Mouse (Mus musculus): ENCODE data around the gene 2200002D01Rik.
"Not testable (repeated sequence)": the region's sequence is repeated elsewhere in the genome, so short reads cannot be mapped to it uniquely, and the experiment has no call there.

2200002D01Rik gene

DNA sequence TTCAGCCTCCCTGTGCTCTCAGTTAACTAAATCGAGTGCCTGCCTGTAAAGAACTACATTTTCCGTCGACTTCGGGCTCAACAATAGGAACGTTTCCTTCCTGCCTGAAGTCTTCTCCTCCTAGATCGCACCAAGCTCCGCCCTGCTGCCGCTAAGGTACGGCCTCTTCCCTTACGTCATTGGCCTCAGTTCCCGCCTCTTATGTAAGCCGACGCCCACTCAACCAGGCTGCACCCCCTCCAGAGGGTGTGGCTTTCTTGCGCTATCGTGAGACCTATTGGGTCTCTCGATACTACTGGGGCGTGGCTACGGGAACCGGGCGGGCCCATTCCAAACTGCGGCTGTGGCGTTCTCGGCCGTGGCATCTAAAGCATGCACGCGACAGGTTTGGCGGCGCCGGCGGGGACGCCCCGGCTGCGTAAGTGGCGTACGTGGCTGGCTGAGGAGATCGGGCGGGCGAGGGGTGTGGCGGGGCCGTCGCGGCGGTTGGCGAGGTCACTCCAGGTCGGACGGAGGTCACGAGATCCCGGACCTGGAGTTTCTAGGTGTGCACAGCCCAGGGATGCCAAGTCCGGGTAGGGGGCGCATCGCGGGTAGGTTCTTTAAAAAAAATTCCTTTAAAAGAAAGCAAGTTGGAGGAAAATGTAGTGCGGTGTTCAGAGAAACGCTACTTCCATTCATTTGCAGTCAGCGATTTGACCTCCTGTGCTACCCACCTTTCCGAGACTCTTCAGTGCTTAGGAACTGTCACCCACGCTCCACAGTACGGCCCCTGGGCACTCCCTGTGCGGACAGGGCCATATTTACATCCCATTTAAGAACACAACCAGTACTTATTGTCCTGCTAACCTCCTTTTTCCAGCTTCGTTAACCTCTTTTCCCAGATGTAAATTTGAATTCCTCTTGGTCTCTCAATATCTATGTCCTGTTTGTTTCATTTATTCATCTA lies 10.0 kb downstream of the 2200002D01Rik start, which contains the start of gene Yif1b:
Yif1b (plus strand) TSS at position 311 of the 949 bp plus-strand sequence.
- DNase-seq (ENCODE audit: low spot score in 2 of 2) = peak; percentile 98

DNA sequence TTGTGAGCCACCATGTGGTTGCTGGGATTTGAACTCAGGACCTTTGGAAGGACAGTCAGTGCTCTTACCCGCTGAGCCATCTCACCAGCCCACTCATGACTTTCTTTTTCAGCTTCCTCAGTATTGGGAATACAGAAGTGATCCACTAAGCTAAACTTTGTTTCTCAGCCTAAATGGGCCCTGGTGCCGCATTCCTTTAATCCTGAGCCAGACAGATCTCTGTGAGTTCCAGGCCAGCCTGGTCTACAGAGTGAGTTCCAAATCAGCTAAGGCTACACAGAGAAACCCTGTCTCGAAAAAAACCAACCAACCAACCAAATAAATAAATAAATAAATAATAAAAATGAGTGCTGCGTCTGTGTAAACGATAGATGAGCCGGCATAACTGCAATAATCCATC lies 10.7 kb downstream of the 2200002D01Rik start:
- not testable (repeated sequence) for DNase-seq (ENCODE audit: low spot score in 2 of 2)

DNA sequence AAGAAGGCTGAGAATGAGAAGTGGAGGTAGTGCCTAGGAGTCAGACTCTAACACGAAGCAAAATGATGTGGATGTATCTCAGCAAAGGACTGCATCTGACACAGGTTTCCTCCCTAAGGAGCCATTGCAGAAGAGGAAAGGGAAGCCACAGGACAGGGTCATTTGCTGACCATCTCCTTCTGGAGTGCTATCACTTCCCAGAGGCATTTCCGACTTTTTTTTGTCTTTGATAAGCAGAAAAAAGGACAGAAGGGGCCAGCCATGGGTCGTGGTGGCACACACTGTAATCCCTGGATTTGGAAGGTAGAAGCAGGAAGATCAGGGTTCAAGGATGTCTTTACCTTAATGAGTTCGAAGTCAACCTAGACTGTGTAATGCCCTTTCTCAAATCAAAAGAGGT lies 11.7 kb downstream of the 2200002D01Rik start:
- no peak for DNase-seq (ENCODE audit: low spot score in 2 of 2)

- DNase-seq (ENCODE audit: low spot score in 2 of 2) = no peak
Observed at GRCm38 (mm10) chr7:29234661-29235060, 13.6 kb downstream of the 2200002D01Rik start.

- peak; percentile 52 to 69 for DNase-seq (ENCODE audit: low spot score in 2 of 2)
Observed at GRCm38 (mm10) chr7:29233745-29234144, 14.5 kb downstream of the 2200002D01Rik start.

DNA sequence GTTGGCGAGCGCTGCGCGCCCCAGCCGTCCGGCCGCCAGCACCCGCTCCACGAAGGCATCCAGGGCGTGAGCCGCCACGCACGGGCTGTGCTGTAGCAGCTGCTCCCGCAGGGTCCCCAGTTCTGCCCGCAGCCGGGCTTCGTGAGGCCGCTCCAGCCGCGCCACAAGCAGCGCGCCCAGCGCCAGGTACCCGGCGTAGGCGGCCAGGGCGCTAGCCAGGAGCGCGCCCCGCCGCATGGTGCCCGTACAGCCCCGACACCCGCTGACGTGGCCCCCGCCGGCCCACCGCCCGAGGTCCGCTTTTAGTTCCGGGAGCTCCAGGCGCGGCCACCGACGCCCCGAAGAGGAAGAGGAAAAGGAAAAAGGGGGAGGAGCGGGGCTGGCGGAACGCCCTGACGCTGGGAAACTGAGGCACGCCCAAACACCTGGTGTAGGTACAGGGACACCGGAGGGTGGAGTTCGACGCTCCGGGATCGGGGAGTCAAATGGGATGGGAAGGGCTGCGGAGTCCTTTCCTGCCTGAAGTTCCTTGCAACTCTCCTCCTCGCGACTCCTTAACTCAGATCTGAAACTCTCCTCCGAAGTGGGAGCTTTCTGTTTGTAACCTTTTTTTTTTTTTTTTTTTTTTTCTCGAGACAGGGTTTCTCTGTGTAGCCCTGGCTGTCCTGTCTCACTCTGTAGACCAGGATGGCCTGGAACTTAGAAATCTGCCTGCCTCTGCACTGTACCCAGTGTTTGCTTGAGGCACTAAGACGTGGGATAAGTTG lies 15.8 kb downstream of the 2200002D01Rik start, which contains the start of gene Kcnk6:
Kcnk6 (minus strand) TSS at position 269 of the 767 bp plus-strand sequence.
- DNase-seq (ENCODE audit: low spot score in 2 of 2) = peak; percentile 66

GRCm38 (mm10) chr7:29231517-29231916 lies 16.7 kb downstream of the 2200002D01Rik start:
- DNase-seq (ENCODE audit: low spot score in 2 of 2) = no peak

DNA sequence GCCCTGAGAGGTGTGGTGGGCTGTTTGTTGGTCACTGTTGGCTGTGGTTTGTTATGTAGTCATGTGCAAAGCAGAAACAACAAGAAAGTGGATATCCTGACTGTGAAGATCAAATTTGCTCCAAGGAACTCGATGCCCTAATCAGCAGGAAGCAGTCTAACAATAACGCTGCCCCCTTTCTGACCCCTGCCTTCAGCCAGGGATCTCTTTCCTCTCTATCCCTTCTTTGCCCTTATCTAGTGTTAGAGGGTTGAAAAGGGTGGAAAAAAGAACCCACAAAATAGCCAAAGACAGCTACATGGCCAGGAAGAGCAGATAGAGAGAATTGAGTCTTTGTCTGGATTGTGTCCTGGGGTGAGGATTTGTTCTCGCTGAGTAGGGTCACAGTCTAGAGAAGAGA lies 17.7 kb downstream of the 2200002D01Rik start:
- DNase-seq (ENCODE audit: low spot score in 2 of 2) = no peak

- DNase-seq (ENCODE audit: low spot score in 2 of 2) = no peak
Observed at GRCm38 (mm10) chr7:29228202-29228601, 20.1 kb downstream of the 2200002D01Rik start.

DNA sequence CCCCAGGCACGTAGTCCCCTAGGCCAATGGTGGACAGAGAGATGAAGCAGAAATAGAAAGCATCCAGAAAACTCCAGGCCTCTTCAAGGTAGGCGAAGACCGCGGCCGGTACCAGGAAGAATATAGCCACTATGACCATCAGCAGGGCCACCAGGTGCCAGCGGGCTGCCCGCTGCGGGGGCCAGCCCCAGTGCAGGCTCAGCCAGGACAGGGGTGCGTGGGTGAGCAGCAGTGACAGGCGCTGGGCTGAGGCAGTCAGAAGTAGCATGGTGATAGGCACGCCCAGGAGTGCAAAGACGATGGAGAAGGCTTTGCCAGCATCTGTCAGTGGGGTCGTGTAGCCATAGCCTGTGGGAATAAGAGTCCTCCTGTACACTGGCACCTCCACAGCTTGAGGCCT lies 22.7 kb downstream of the 2200002D01Rik start:
- DNase-seq (ENCODE audit: low spot score in 2 of 2) = no peak

GRCm38 (mm10) chr7:29224756-29225394 lies 23.4 kb downstream of the 2200002D01Rik start:
- DNase-seq (ENCODE audit: low spot score in 2 of 2) = no peak

DNA sequence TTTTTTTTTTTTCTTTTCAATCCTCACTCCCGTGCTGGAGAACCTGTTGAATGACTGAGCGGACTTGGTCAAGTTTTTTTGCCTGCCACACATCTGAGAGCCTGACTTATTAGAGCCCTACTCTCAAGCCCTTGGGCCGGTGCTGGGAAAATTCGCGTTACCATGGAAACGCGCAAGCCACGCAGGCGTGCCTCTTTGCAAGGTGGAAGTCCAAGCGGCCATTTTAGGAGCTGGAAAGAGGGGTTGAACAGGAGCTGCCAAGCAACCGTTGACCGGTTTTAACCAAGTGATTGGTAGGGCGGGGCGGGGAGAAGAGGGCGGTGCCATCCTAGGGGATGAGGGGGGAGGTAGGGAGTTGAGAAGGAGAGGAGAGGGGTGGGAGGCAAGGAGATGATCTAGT lies 33.4 kb downstream of the 2200002D01Rik start:
- DNase-seq (ENCODE audit: low spot score in 2 of 2) = no peak

GRCm38 (mm10) chr7:29214236-29214635 lies 34.0 kb downstream of the 2200002D01Rik start:
- DNase-seq (ENCODE audit: low spot score in 2 of 2) = no peak

GRCm38 (mm10) chr7:29213675-29214082 lies 34.6 kb downstream of the 2200002D01Rik start, which contains the start of gene Catsperg1:
Gene Catsperg1, minus strand, starts transcription at chr7:29214035.
- no peak for DNase-seq (ENCODE audit: low spot score in 2 of 2)

- not testable (repeated sequence) for DNase-seq (ENCODE audit: low spot score in 2 of 2)
Observed at GRCm38 (mm10) chr7:29212775-29213560, 35.3 kb downstream of the 2200002D01Rik start.

DNA sequence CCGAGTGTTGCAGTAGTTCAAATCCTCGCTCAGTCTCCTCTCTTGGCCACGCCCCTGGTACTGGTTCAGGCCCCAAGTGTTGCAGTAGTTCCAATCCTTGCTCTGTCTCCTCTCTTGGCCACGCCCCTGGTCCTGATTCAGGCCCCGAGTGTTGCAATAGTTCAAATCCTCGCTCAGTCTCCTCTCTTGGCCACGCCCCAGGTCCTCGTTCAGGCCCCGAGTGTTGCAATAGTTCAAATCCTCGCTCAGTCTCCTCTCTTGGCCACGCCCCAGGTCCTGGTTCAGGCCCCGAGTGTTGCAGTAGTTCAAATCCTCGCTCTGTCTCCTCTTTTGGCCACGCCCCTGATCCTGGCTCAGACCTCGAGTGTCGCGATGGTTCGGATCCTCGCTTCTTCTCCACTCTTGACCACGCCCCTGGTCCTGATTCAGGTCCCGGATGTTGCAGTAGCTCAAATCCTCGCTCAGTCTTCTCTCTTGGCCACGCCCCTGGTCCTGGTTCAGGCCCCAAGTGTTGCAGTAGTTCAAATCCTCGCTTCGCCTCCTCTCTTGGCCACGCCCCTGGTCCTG lies 36.0 kb downstream of the 2200002D01Rik start:
- DNase-seq (ENCODE audit: low spot score in 2 of 2) = no peak

DNA sequence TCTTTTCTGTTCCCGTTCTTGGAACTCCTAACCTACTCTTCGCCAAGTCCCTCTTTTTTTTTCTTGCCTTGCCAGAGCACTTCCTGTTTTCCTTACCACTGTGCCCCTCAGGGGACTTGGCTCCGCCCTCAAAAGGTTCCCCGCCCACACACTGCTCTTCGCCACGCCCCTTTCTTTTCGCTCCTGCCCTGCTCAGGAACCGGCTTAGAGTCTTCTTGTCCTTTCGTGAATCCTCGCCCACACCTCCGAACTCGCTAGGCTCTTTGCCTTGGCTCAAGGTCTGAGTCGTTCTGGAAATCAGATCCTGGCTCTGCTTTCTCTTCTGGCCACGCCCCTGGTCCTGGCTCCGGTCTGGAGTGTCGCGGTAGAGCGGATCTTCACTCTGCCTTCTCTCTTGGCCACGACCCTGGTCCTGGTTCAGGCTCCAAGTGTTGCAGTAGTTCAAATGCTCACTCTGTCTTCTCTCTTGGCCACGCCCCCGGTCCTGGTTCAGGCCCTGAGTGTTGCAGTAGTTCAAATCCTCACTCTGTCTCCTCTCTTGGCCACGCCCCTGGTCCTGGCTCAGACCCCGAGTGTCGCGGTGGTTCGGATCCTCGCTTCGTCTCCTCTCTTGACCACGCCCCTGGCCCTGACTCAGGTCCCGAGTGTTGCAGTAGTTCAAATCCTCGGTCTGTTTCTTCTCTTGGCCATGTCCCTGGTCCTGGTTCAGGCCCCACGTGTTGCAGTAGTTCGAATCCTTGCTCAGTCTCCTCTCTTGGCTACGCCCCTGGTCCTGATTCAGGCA lies 36.7 kb downstream of the 2200002D01Rik start:
- peak; percentile 91 to 93 for DNase-seq (ENCODE audit: low spot score in 2 of 2)

GRCm38 (mm10) chr7:29211013-29211412 lies 37.3 kb downstream of the 2200002D01Rik start:
- DNase-seq (ENCODE audit: low spot score in 2 of 2) = not testable (repeated sequence)

- DNase-seq (ENCODE audit: low spot score in 2 of 2) = no peak
Observed at GRCm38 (mm10) chr7:29202577-29202976, 45.7 kb downstream of the 2200002D01Rik start.
